Mouse (Mus musculus) forebrain, postnatal 0 days (tissue): ENCODE data around the gene Mapk10. TPM values are rescaled to one million over a fixed set of nuclear protein-coding genes. Genes with fewer than 3 reads are reported as not detected.

Experiments used
- ATAC-seq: fragments of 200-750 bp; cut with Nextera tagmentation; 2 replicates; pipeline ENCODE4 v1.8.0; 2017; ENCODE audit warnings: mild to moderate bottlenecking, moderate library complexity
- DNase-seq: peaks from one replicate; pipeline ENCODE4 v3.0.0-alpha.2; 2015
- H3K27ac ChIP-seq: fragments of 300-500 bp; sonication (generic); 2 replicates; pipeline ENCODE4 v1.5.1; 2014; ENCODE audit warnings: low read depth, mild to moderate bottlenecking, antibody characterized with exemption, low read length, moderate library complexity, mixed read lengths
- H3K27me3 ChIP-seq: fragments of 300-500 bp; sonication (generic); 2 replicates; pipeline ENCODE4 v1.6.1; 2014; ENCODE audit warnings: mild to moderate bottlenecking, low read length, mixed read lengths; ENCODE audit not compliant: insufficient read depth
- H3K36me3 ChIP-seq: fragments of 300-500 bp; sonication (generic); 2 replicates; pipeline ENCODE4 v1.6.1; 2014; ENCODE audit warnings: mild to moderate bottlenecking, moderate library complexity; ENCODE audit not compliant: insufficient read depth
- H3K4me1 ChIP-seq: fragments of 300-500 bp; sonication (generic); 2 replicates; pipeline ENCODE4 v1.6.1; 2014; ENCODE audit warnings: antibody characterized with exemption; ENCODE audit not compliant: insufficient read depth
- H3K4me2 ChIP-seq: fragments of 300-500 bp; sonication (generic); 2 replicates; pipeline ENCODE4 v1.6.1; 2014; ENCODE audit warnings: low read depth, mild to moderate bottlenecking, moderate library complexity
- H3K4me3 ChIP-seq: fragments of 300-500 bp; sonication (generic); 2 replicates; pipeline ENCODE4 v1.5.1; 2014; ENCODE audit warnings: low read depth, low read length, mixed read lengths
- H3K9ac ChIP-seq: fragments of 300-500 bp; sonication (generic); 2 replicates; pipeline ENCODE4 v1.6.1; 2014; ENCODE audit warnings: mild to moderate bottlenecking
- H3K9me3 ChIP-seq: fragments of 300-500 bp; sonication (generic); 2 replicates; pipeline ENCODE4 v1.6.1; 2016; ENCODE audit warnings: low read length
- CTCF ChIP-seq: sonication (generic); IDR thresholded peaks from 2 replicates; pipeline ENCODE4 v1.5.1; 2016; ENCODE audit warnings: antibody characterized with exemption, control low read depth, low read depth
- WGBS: fragments of 180-500 bp; shearing (Covaris S2); extraction: QIAGEN DNeasy Blood & Tissue Kit; methylation state at CpG from one replicate; pipeline ENCODE4 v1.1.7; 2014; 5-methylcytosine and 5-hydroxymethylcytosine counted together
- polyA plus RNA-seq: library from polyadenylated mRNA; unstranded; fragments of >200 nt; fragmentation: Nextera tagmentation; extraction: Ambion mirVana; gene quantifications from 2 replicates; pipeline ENCODE4 v1.2.1, GENCODE M21; 2015
- total RNA-seq: library from RNA; depleted of rRNA; stranded (reverse); fragments of >200 nt; gene quantifications from 2 replicates; pipeline ENCODE4 v1.2.3, GENCODE M21; 2014

Gene Mapk10
- total and polyA plus RNA-seq, 2 experiments from 2014 or later, result 41.5 to 89.2 TPM

DNA sequence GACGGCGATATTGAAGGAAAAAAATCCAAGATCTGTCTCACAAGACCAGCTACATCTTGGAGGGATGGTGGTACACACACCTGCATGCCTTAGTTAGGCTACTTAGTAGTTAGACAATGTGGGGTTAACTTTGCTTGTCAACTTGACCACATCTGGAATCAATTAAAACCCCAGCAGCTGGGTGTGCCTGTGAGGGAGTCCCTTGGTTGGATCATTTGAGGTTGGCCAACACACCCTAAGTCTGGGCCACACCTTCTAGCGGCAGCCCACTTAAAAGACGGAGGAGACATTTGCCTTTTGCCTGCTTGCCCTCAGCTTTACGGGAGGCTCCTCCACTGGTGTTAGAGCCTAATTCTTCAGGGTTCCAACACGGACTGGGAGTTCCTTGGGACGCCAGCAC, 209.0 kb downstream of the Mapk10 start:
- Histone ChIP-seq H3K27ac (no peak overlapping the region), H3K4me2 (no peak overlapping the region), H3K9me3 (no peaks in the 10 kb centered on the region), H3K9ac (no peak overlapping the region), H3K27me3 (no peaks in the 10 kb centered on the region), H3K4me3 (no peak overlapping the region), H3K4me1 (no peaks in the 10 kb centered on the region), H3K36me3 (no peaks in the 10 kb centered on the region)
- WGBS, result 68% methylated on average over 7 of the region's 7 CpGs
- DNase-seq (no peak), ATAC-seq (no peak)
- no peak for TF ChIP-seq CTCF

- H3K27ac ChIP-seq, result no peak overlapping the region
- H3K9me3 ChIP-seq, result no peaks in the 10 kb centered on the region
- no peak overlapping the region for H3K4me2 ChIP-seq
- H3K4me1 ChIP-seq, result no peaks in the 10 kb centered on the region
- 0 out of 2 replicates have a peak, but pooled peaks cover 2% of the 10 kb centered on the region for H3K36me3 ChIP-seq
- no peak overlapping the region for H3K4me3 ChIP-seq
- TF ChIP-seq CTCF, result no peak
- ATAC-seq (no peak), DNase-seq (no peak)
- no peak overlapping the region for H3K9ac ChIP-seq
- no peaks in the 10 kb centered on the region for H3K27me3 ChIP-seq
- 66% methylated on average over 6 of the region's 6 CpGs for WGBS
Measured at GRCm38 (mm10) chr5:103000572-103000971, 210.6 kb downstream of the Mapk10 start.

GRCm38 (mm10) chr5:102998524-102998923, 212.6 kb downstream of the Mapk10 start:
- no peaks in the 10 kb centered on the region for H3K9me3 ChIP-seq
- H3K4me2 ChIP-seq, result no peak overlapping the region
- H3K36me3 ChIP-seq, result peaks cover 6% of the 10 kb centered on the region
- no peak overlapping the region for H3K9ac ChIP-seq
- no peaks in the 10 kb centered on the region for H3K27me3 ChIP-seq
- no peak overlapping the region for H3K4me3 ChIP-seq
- ATAC-seq (no peak), DNase-seq (no peak)
- TF ChIP-seq CTCF, result no peak
- WGBS, result 67% methylated on average over 7 of the region's 7 CpGs
- H3K4me1 ChIP-seq, result no peaks in the 10 kb centered on the region
- H3K27ac ChIP-seq, result no peak overlapping the region

- no peak for DNase-seq
- Histone ChIP-seq H3K4me3 (no peak overlapping the region), H3K9me3 (no peaks in the 10 kb centered on the region), H3K9ac (no peak overlapping the region), H3K4me1 (no peaks in the 10 kb centered on the region), H3K36me3 (peaks cover 6% of the 10 kb centered on the region), H3K27me3 (no peaks in the 10 kb centered on the region), H3K27ac (no peak overlapping the region), H3K4me2 (no peak overlapping the region)
- ATAC-seq, result no peak
- TF ChIP-seq CTCF, result no peak
- WGBS, result 83% methylated on average over 11 of the region's 11 CpGs
Measured at GRCm38 (mm10) chr5:102997907-102998306, 213.2 kb downstream of the Mapk10 start.

GRCm38 (mm10) chr5:102996331-102996730, 214.8 kb downstream of the Mapk10 start:
- H3K9me3 ChIP-seq, result no peaks in the 10 kb centered on the region
- H3K4me3 ChIP-seq, result no peak overlapping the region
- peaks cover 6% of the 10 kb centered on the region for H3K36me3 ChIP-seq
- no peak overlapping the region for H3K9ac ChIP-seq
- no peaks in the 10 kb centered on the region for H3K4me1 ChIP-seq
- no peak for TF ChIP-seq CTCF
- WGBS, result 94% methylated on average over 7 of the region's 7 CpGs
- H3K27me3 ChIP-seq, result no peaks in the 10 kb centered on the region
- no peak for DNase-seq
- H3K27ac ChIP-seq, result no peak overlapping the region
- no peak overlapping the region for H3K4me2 ChIP-seq
- ATAC-seq, result no peak

- no peak for TF ChIP-seq CTCF
- ATAC-seq, result no peak
- no peak for DNase-seq
- Histone ChIP-seq H3K4me3 (no peak overlapping the region), H3K9ac (no peak overlapping the region), H3K27ac (no peak overlapping the region), H3K4me2 (no peak overlapping the region), H3K4me1 (no peaks in the 10 kb centered on the region), H3K9me3 (no peaks in the 10 kb centered on the region), H3K36me3 (peaks cover 6% of the 10 kb centered on the region), H3K27me3 (no peaks in the 10 kb centered on the region)
Measured at GRCm38 (mm10) chr5:102995928-102996327, 215.2 kb downstream of the Mapk10 start.

- Histone ChIP-seq H3K9me3 (no peaks in the 10 kb centered on the region), H3K4me2 (no peak overlapping the region), H3K4me3 (no peak overlapping the region), H3K27ac (no peak overlapping the region), H3K9ac (no peak overlapping the region), H3K4me1 (no peaks in the 10 kb centered on the region), H3K27me3 (no peaks in the 10 kb centered on the region), H3K36me3 (peaks cover 15% of the 10 kb centered on the region)
- 79% methylated on average over 5 of the region's 5 CpGs for WGBS
- ATAC-seq, result no peak
- DNase-seq, result no peak
- TF ChIP-seq CTCF, result no peak
Measured at GRCm38 (mm10) chr5:102993951-102994350, 217.2 kb downstream of the Mapk10 start.

DNA sequence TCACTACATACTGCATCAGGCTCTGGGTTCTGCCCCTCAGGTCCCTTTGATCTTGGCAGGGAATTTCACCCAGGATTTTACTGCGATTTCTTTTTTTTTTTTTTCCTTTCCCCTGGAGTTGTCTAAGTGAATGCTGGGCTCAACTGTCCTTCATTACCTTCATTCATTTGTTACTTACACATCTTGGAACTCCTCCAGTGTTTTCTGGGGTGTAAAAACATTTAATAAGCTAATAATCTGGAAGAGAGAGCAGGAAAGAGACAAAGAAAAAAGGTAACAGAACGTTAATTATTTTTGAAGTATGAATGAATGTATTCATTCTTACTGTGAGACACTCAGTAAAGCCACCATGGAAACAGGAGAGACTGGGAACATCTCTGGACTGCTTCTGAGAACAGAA, 219.4 kb downstream of the Mapk10 start:
- no peak overlapping the region for H3K4me3 ChIP-seq
- no peaks in the 10 kb centered on the region for H3K9me3 ChIP-seq
- H3K27ac ChIP-seq, result no peak overlapping the region
- no peak for DNase-seq
- no peak for TF ChIP-seq CTCF
- H3K4me1 ChIP-seq, result no peaks in the 10 kb centered on the region
- no peak for ATAC-seq
- no peak overlapping the region for H3K4me2 ChIP-seq
- no peak overlapping the region for H3K9ac ChIP-seq
- WGBS, result 28% methylated on average over 2 of the region's 2 CpGs
- no peaks in the 10 kb centered on the region for H3K27me3 ChIP-seq
- H3K36me3 ChIP-seq, result peaks cover 24% of the 10 kb centered on the region
